Mouse (Mus musculus): ENCODE measurements around the gene Crcp. TPM values are rescaled to one million over a fixed set of nuclear protein-coding genes. Genes with fewer than 3 reads are reported as not detected.
"Not testable (repeated sequence)": the region's sequence is repeated elsewhere in the genome, so short reads cannot be mapped to it uniquely, and the experiment has no call there.

Gene Crcp
- total RNA-seq, 2 experiments from 2014 or later, result 29.7 to 30.7 TPM

GRCm38 (mm10) chr5:130022366-130022765, 6.7 kb upstream of the Crcp start:
- DNase-seq (ENCODE audit: low spot score in 2 of 2), result no peak
- intact Hi-C loops (cut with DNase I), result loop anchor here (5.0 kb wide), 1 partner anchor 140 kb away; no protein-coding TSS in a partner anchor

GRCm38 (mm10) chr5:130023067-130023766, 5.9 kb upstream of the Crcp start:
- intact Hi-C loops (cut with DNase I), result loop anchor here (5.0 kb wide), 1 partner anchor 139 kb away; no protein-coding TSS in a partner anchor
- no peak for DNase-seq (ENCODE audit: low spot score in 2 of 2)

- intact Hi-C loops (cut with DNase I), result loop anchor here (1.0 to 5.0 kb wide), 3 partner anchors 115 to 138 kb away; partner anchors contain the start of gene Kctd7
- peak; percentile 80 to 81 for DNase-seq (ENCODE audit: low spot score in 2 of 2)
Observed at GRCm38 (mm10) chr5:130023767-130024539, 5.1 kb upstream of the Crcp start.

GRCm38 (mm10) chr5:130027134-130027533, 2.0 kb upstream of the Crcp start:
- intact Hi-C loops (cut with DNase I), result no loop called here
- DNase-seq (ENCODE audit: low spot score in 2 of 2), result no peak

GRCm38 (mm10) chr5:130027696-130028095, 1.4 kb upstream of the Crcp start:
- DNase-seq (ENCODE audit: low spot score in 2 of 2), result no peak
- intact Hi-C loops (cut with DNase I), result no loop called here

- DNase-seq (ENCODE audit: low spot score in 2 of 2), result no peak
- intact Hi-C loops (cut with DNase I), result no loop called here
Observed at GRCm38 (mm10) chr5:130031410-130032390, 2.6 kb downstream of the Crcp start.

GRCm38 (mm10) chr5:130033869-130034268, 4.8 kb downstream of the Crcp start:
- intact Hi-C loops (cut with DNase I), result no loop called here
- DNase-seq (ENCODE audit: low spot score in 2 of 2), result no peak

GRCm38 (mm10) chr5:130036300-130036699, 7.2 kb downstream of the Crcp start:
- DNase-seq (ENCODE audit: low spot score in 2 of 2), result not testable (repeated sequence)
- intact Hi-C loops (cut with DNase I), result loop anchor here (5.0 kb wide), 1 partner anchor 34 kb away; the partner anchor contains the start of gene Gusb

- DNase-seq (ENCODE audit: low spot score in 2 of 2), result peak; percentile 53 to 70
- intact Hi-C loops (cut with DNase I), result loop anchor here (5.0 kb wide), 1 partner anchor 36 kb away; the partner anchor contains the start of gene Gusb
Observed at GRCm38 (mm10) chr5:130037752-130038455, 8.8 kb downstream of the Crcp start.

- DNase-seq (ENCODE audit: low spot score in 2 of 2), result no peak
- intact Hi-C loops (cut with DNase I), result no loop called here
Observed at GRCm38 (mm10) chr5:130040797-130041196, 11.7 kb downstream of the Crcp start.

GRCm38 (mm10) chr5:130041262-130041661, 12.2 kb downstream of the Crcp start:
- intact Hi-C loops (cut with DNase I), result no loop called here

GRCm38 (mm10) chr5:130043741-130044140, 14.7 kb downstream of the Crcp start:
- intact Hi-C loops (cut with DNase I), result loop anchor here (1.0 kb wide), 1 partner anchor 96 kb away; no protein-coding TSS in a partner anchor
- DNase-seq (ENCODE audit: low spot score in 2 of 2), result no peak

More at GRCm38 (mm10) chr5:130041262-130041661, 12.2 kb downstream of the Crcp start:
- DNase-seq (ENCODE audit: low spot score in 2 of 2), result no peak

- DNase-seq (ENCODE audit: low spot score in 2 of 2), result peak; percentile 33 to 59
- intact Hi-C loops (cut with DNase I), result loop anchor here (1.0 kb wide), 1 partner anchor 95 kb away; no protein-coding TSS in a partner anchor
Observed at GRCm38 (mm10) chr5:130044201-130044695, 15.2 kb downstream of the Crcp start.

- intact Hi-C loops (cut with DNase I), result no loop called here
- no peak for DNase-seq (ENCODE audit: low spot score in 2 of 2)
Observed at GRCm38 (mm10) chr5:130046100-130046499, 17.0 kb downstream of the Crcp start.

- no peak for DNase-seq (ENCODE audit: low spot score in 2 of 2)
- intact Hi-C loops (cut with DNase I), result no loop called here
Observed at GRCm38 (mm10) chr5:130046589-130046988, 17.5 kb downstream of the Crcp start.

GRCm38 (mm10) chr5:130047013-130047412, 17.9 kb downstream of the Crcp start:
- intact Hi-C loops (cut with DNase I), result no loop called here
- DNase-seq (ENCODE audit: low spot score in 2 of 2), result no peak

GRCm38 (mm10) chr5:130048786-130049520, 19.9 kb downstream of the Crcp start:
- DNase-seq (ENCODE audit: low spot score in 2 of 2), result no peak

GRCm38 (mm10) chr5:130050416-130050815, 21.3 kb downstream of the Crcp start:
- intact Hi-C loops (cut with DNase I), result no loop called here
- DNase-seq (ENCODE audit: low spot score in 2 of 2), result no peak

More at GRCm38 (mm10) chr5:130048786-130049520, 19.9 kb downstream of the Crcp start:
- intact Hi-C loops (cut with DNase I), result no loop called here
